In genomic region chr5:130078834-130079156, GRCm38 (mm10) we compare ENCODE assay signal across 8 mouse cellular contexts. TPM values are rescaled to one million over a fixed set of nuclear protein-coding genes. Genes with fewer than 3 reads are reported as not detected.
DNase-seq lines count a peak whose midpoint lies in the region; ATAC-seq and TF ChIP-seq lines count a peak whose summit lies in the region.

No protein-coding gene starts in this region.

- 0 out of 2 replicates have a peak, but pooled peaks cover 2% of the 10 kb centered on the region for H3K9me3 ChIP-seq in lung, embryonic 16.5 days (ENCODE audit: control insufficient read depth, low read length)
- peaks cover 6% of the 10 kb centered on the region for H3K9me3 ChIP-seq in erythroblast, embryonic 14.5 days (ENCODE audit: control insufficient read depth, low read length)
- H3K9me3 ChIP-seq in intestine, postnatal 0 days (ENCODE audit: control insufficient read depth), result no peaks in the 10 kb centered on the region
- 0 out of 2 replicates have a peak, but pooled peaks cover 5% of the 10 kb centered on the region for H3K9me3 ChIP-seq in neural tube, embryonic 15.5 days (replicated peaks)

- 31% methylated on average over 6 of the region's 6 CpGs for WGBS in lung, embryonic 16.5 days
- WGBS in intestine, postnatal 0 days, result 45% methylated on average over 6 of the region's 6 CpGs
- 43% methylated on average over 6 of the region's 6 CpGs for WGBS in neural tube, embryonic 15.5 days

- H3K36me3 ChIP-seq in lung, embryonic 16.5 days (ENCODE audit: control insufficient read depth, insufficient read depth, low read length), result no peaks in the 10 kb centered on the region
- peaks cover 22% of the 10 kb centered on the region for H3K36me3 ChIP-seq in erythroblast, embryonic 14.5 days (ENCODE audit: control insufficient read depth)
- H3K36me3 ChIP-seq in intestine, postnatal 0 days (ENCODE audit: control insufficient read depth, insufficient read depth), result no peaks in the 10 kb centered on the region
- peaks cover 4% of the 10 kb centered on the region; the same call in 1 of the 2 replicates for H3K36me3 ChIP-seq in neural tube, embryonic 15.5 days

- H3K4me2 ChIP-seq in lung, embryonic 16.5 days (ENCODE audit: low read depth, low read length), result peak overlapping the region; percentile 82
- peak overlapping the region; percentile 96 for H3K4me2 ChIP-seq in intestine, postnatal 0 days (replicated peaks; ENCODE audit: low read depth)
- H3K4me2 ChIP-seq in neural tube, embryonic 15.5 days, result peak overlapping the region; percentile 75

- peak overlapping the region; percentile 59 for H3K4me3 ChIP-seq in lung, embryonic 16.5 days (ENCODE audit: low read length)
- peak overlapping the region; percentile 76 for H3K4me3 ChIP-seq in erythroblast, embryonic 14.5 days (replicated peaks)
- peak overlapping the region; percentile 67 for H3K4me3 ChIP-seq in intestine, postnatal 0 days (ENCODE audit: low read depth, low read length)
- peak overlapping the region; percentile 55 for H3K4me3 ChIP-seq in neural tube, embryonic 15.5 days (replicated peaks)

- TF ChIP-seq CTCF in intestine, postnatal 0 days (IDR thresholded peaks at IDR 0.05; ENCODE audit: low read depth), result no peak

- H3K4me1 ChIP-seq in lung, embryonic 16.5 days (replicated peaks; ENCODE audit: control insufficient read depth, insufficient read depth, low read length), result peaks cover 9% of the 10 kb centered on the region
- H3K4me1 ChIP-seq in erythroblast, embryonic 14.5 days (ENCODE audit: control insufficient read depth), result peaks cover 30% of the 10 kb centered on the region
- no peaks in the 10 kb centered on the region for H3K4me1 ChIP-seq in intestine, postnatal 0 days (replicated peaks; ENCODE audit: control insufficient read depth, insufficient read depth, low read length)
- H3K4me1 ChIP-seq in neural tube, embryonic 15.5 days, result peaks cover 20% of the 10 kb centered on the region

- peak; percentile 26 for ATAC-seq in lung, embryonic 16.5 days (ENCODE audit: low read depth)
- ATAC-seq in intestine, postnatal 0 days, result no peak
- peak; percentile 45 for ATAC-seq in neural tube, embryonic 15.5 days (ENCODE audit: low FRiP score)

- H3K27ac ChIP-seq in lung, embryonic 16.5 days (ENCODE audit: low read length), result peak overlapping the region; percentile 30; the same call in 1 of the 2 replicates
- H3K27ac ChIP-seq in intestine, postnatal 0 days (ENCODE audit: low read depth, low read length), result no peak overlapping the region
- peak overlapping the region; percentile 72 for H3K27ac ChIP-seq in neural tube, embryonic 15.5 days (replicated peaks)

- no peak for DNase-seq in lung, postnatal 4 days
- no peak for DNase-seq in thymus, postnatal 0 days (ENCODE audit: low spot score)
- no peak for DNase-seq in Muller cell, postnatal 12 days (ENCODE audit: inconsistent ontology term)
- DNase-seq in spleen, postnatal 10 days (ENCODE audit: low spot score in 2 of 2), result no peak

- H3K9ac ChIP-seq in lung, embryonic 16.5 days (ENCODE audit: low read length), result peak overlapping the region; percentile 69
- no peak overlapping the region; the same call in 1 of the 2 replicates for H3K9ac ChIP-seq in intestine, postnatal 0 days (ENCODE audit: low read depth, low read length)
- peak overlapping the region; percentile 50 for H3K9ac ChIP-seq in neural tube, embryonic 15.5 days (replicated peaks)

- H3K27me3 ChIP-seq in lung, embryonic 16.5 days (ENCODE audit: control insufficient read depth, insufficient read depth, low read depth, low read length), result no peaks in the 10 kb centered on the region
- H3K27me3 ChIP-seq in erythroblast, embryonic 14.5 days (ENCODE audit: control insufficient read depth), result peaks cover 22% of the 10 kb centered on the region
- no peaks in the 10 kb centered on the region for H3K27me3 ChIP-seq in intestine, postnatal 0 days (replicated peaks; ENCODE audit: control insufficient read depth, insufficient read depth, low read length)
- H3K27me3 ChIP-seq in neural tube, embryonic 15.5 days (replicated peaks), result no peaks in the 10 kb centered on the region; the same call in 1 of the 2 replicates

RNA-seq across cellular contexts. Expression of gene Tpst1, which starts 5.7 kb away (rescaled TPM):
- polyA plus RNA-seq in lung, embryonic 16.5 days (2015; fragmentation: Nextera tagmentation; extraction: Ambion mirVana), result 56.2 and 58.1 TPM in 2 replicates
- polyA plus RNA-seq in erythroblast, embryonic 14.5 days (2012), result 2.3 and 3.4 TPM in 2 replicates
- 28.7 and 29.3 TPM in 2 replicates for polyA plus RNA-seq in intestine, postnatal 0 days (2015; fragmentation: Nextera tagmentation; extraction: Ambion mirVana)
- 58.8 and 59.2 TPM in 2 replicates for polyA plus RNA-seq in neural tube, embryonic 15.5 days (2015; fragmentation: Nextera tagmentation; extraction: Ambion mirVana)
- 25.7 and 27.0 TPM in 2 replicates for polyA plus RNA-seq in thymus, postnatal 0 days (2015; fragmentation: Nextera tagmentation; extraction: Ambion mirVana)

RNA-seq across cellular contexts. Expression of gene Crcp, which starts 49.7 kb away (rescaled TPM):
- polyA plus RNA-seq in lung, embryonic 16.5 days (2015; fragmentation: Nextera tagmentation; extraction: Ambion mirVana), result 37.0 and 41.3 TPM in 2 replicates
- 1.1 and 2.1 TPM in 2 replicates for polyA plus RNA-seq in erythroblast, embryonic 14.5 days (2012)
- polyA plus RNA-seq in intestine, postnatal 0 days (2015; fragmentation: Nextera tagmentation; extraction: Ambion mirVana), result 39.5 and 41.6 TPM in 2 replicates
- polyA plus RNA-seq in neural tube, embryonic 15.5 days (2015; fragmentation: Nextera tagmentation; extraction: Ambion mirVana), result 73.4 and 80.4 TPM in 2 replicates
- 49.7 and 50.4 TPM in 2 replicates for polyA plus RNA-seq in thymus, postnatal 0 days (2015; fragmentation: Nextera tagmentation; extraction: Ambion mirVana)

RNA-seq across cellular contexts. Expression of gene Asl, which starts 49.7 kb away (rescaled TPM):
- 26.1 and 31.2 TPM in 2 replicates for polyA plus RNA-seq in lung, embryonic 16.5 days (2015; fragmentation: Nextera tagmentation; extraction: Ambion mirVana)
- 1.0 and 2.1 TPM in 2 replicates for polyA plus RNA-seq in erythroblast, embryonic 14.5 days (2012)
- 148 and 182 TPM in 2 replicates for polyA plus RNA-seq in intestine, postnatal 0 days (2015; fragmentation: Nextera tagmentation; extraction: Ambion mirVana)
- 38.7 and 46.2 TPM in 2 replicates for polyA plus RNA-seq in neural tube, embryonic 15.5 days (2015; fragmentation: Nextera tagmentation; extraction: Ambion mirVana)
- 32.2 and 37.8 TPM in 2 replicates for polyA plus RNA-seq in thymus, postnatal 0 days (2015; fragmentation: Nextera tagmentation; extraction: Ambion mirVana)

Comparison
In these comparisons a context has a peak if more than half of its experiments do, and no peak if none do; other contexts are left out.
1. RNA of gene Crcp, which starts 49.7 kb away (polyA plus RNA-seq): 73.4 to 80.4 TPM in neural tube, embryonic 15.5 days, 49.7 to 50.4 TPM in thymus, postnatal 0 days, 39.5 to 41.6 TPM in intestine, postnatal 0 days and 37.0 to 41.3 TPM in lung, embryonic 16.5 days; 1.1 to 2.1 TPM in erythroblast, embryonic 14.5 days; every median in the first group is over 10 times any median in the second.
2. Peak in every context shown above with its lines, with median percentiles within 50 percentile points of each other: H3K4me2 ChIP-seq and H3K4me3 ChIP-seq.